Mouse (Mus musculus): ENCODE measurements around the gene Sema3f.

- TF ChIP-seq POLR2A (IDR thresholded peaks at IDR 0.05; ENCODE audit: insufficient read length, low read depth) (no peak), USF1 (IDR thresholded peaks at IDR 0.05; ENCODE audit: low read depth) (no peak), E2F4 (IDR thresholded peaks at IDR 0.05; ENCODE audit: insufficient read depth) (no peak), POLR2AphosphoS2 (IDR thresholded peaks at IDR 0.05; ENCODE audit: insufficient read length, low read depth) (no peak), REST (IDR thresholded peaks at IDR 0.05; ENCODE audit: insufficient read depth, insufficient read length) (no peak), MYOG (IDR thresholded peaks at IDR 0.05; ENCODE audit: control insufficient read depth in 1 of 3, insufficient read depth in 1 of 3, insufficient read length in 2 of 3, low read depth in 2 of 3) (no peak), MYOD1 (IDR thresholded peaks at IDR 0.05; ENCODE audit: control insufficient read depth in 1 of 3, insufficient read length in 2 of 3, low read depth in 2 of 3) (no peak), MAX (IDR thresholded peaks at IDR 0.05; ENCODE audit: low read depth) (no peak)
Observed at GRCm38 (mm10) chr9:107699376-107699980, 10.8 kb downstream of the Sema3f start.

All from myocyte (in vitro differentiated cells).